Mouse (Mus musculus) liver, embryonic 15.5 days (tissue): ENCODE measurements around the gene Gm14226. TPM values are rescaled to one million over a fixed set of nuclear protein-coding genes. Genes with fewer than 3 reads are reported as not detected.
"Not testable (repeated sequence)": the region's sequence is repeated elsewhere in the genome, so short reads cannot be mapped to it uniquely, and the experiment has no call there.

Experiments
- ATAC-seq: fragments of 200-750 bp; cut with Nextera tagmentation; 2 replicates; pipeline ENCODE4 v1.8.0; 2017; ENCODE audit warnings: moderate number of reproducible peaks, mild to moderate bottlenecking, moderate library complexity; ENCODE audit not compliant: insufficient read depth
- H3K27ac ChIP-seq: fragments of 300-500 bp; sonication (generic); replicated peaks from 2 replicates; pipeline ENCODE4 v1.5.1; 2015; ENCODE audit warnings: mild to moderate bottlenecking, inconsistent platforms
- H3K27me3 ChIP-seq: fragments of 300-500 bp; sonication (generic); 2 replicates; pipeline ENCODE4 v1.6.1; 2015; ENCODE audit warnings: mild to moderate bottlenecking, inconsistent platforms
- H3K36me3 ChIP-seq: fragments of 300-500 bp; sonication (generic); replicated peaks from 2 replicates; pipeline ENCODE4 v1.6.1; 2015; ENCODE audit warnings: moderate library complexity, mild to moderate bottlenecking, inconsistent platforms
- H3K4me1 ChIP-seq: fragments of 300-500 bp; sonication (generic); replicated peaks from 2 replicates; pipeline ENCODE4 v1.6.1; 2015; ENCODE audit warnings: inconsistent platforms
- H3K4me2 ChIP-seq: fragments of 300-500 bp; sonication (generic); 2 replicates; pipeline ENCODE4 v1.6.1; 2015; ENCODE audit warnings: moderate library complexity, mild to moderate bottlenecking, inconsistent platforms
- H3K4me3 ChIP-seq: fragments of 300-500 bp; sonication (generic); replicated peaks from 2 replicates; pipeline ENCODE4 v1.5.1; 2015; ENCODE audit warnings: mild to moderate bottlenecking, inconsistent platforms
- H3K9ac ChIP-seq: fragments of 300-500 bp; sonication (generic); 2 replicates; pipeline ENCODE4 v1.6.1; 2015; ENCODE audit warnings: moderate library complexity, mild to moderate bottlenecking, inconsistent platforms
- H3K9me3 ChIP-seq: fragments of 300-500 bp; sonication (generic); replicated peaks from 2 replicates; pipeline ENCODE4 v1.6.1; 2016; ENCODE audit warnings: inconsistent platforms
- WGBS: fragments of 180-500 bp; shearing (Covaris S2); methylation state at CpG from one replicate; pipeline ENCODE4 v1.1.7; 2015; ENCODE audit warnings: mixed read lengths; ENCODE audit not compliant: insufficient replicate concordance; 5-methylcytosine and 5-hydroxymethylcytosine counted together
- polyA plus RNA-seq: library from polyadenylated mRNA; unstranded; fragments of >200 nt; fragmentation: Nextera tagmentation; extraction: Ambion mirVana; gene quantifications from 2 replicates; pipeline ENCODE4 v1.2.1, GENCODE M21; 2015

The Gm14226 gene
- polyA plus RNA-seq: 0.25 and 0.32 TPM in 2 replicates

DNA sequence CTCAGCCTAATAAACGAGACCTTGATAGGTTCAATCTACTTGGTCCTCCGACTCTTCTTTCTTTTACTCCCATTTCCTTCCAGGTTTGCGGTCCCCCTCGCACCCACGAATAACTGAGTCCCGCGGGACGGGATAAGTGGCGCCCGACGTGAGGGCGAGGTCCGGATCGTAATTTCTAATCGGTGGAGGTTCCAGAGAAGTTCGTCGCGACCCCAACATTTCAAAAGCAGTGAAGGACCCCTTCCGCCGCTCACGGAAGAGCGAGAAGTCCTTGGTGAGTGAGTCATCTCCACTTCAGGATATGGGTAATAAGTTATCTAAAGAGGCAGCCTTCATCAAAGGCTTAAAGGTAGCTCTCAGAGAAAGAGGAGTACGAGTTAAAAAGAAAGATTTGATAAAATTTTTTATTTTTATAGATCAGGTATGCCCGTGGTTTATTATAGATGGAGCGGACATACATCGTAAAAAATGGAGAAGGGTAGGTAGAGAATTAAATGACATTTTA lies at the start of gene Gm14226:
TSS of gene Gm14226 (plus strand) at position 16 of the 505 bp plus-strand sequence.
- WGBS: 1% methylated on average over 24 of the region's 26 CpGs
- peaks cover 15% of the 10 kb centered on the region for H3K4me1 ChIP-seq
- peak within 1 kb of the TSS; percentile 60 for H3K27ac ChIP-seq

DNA sequence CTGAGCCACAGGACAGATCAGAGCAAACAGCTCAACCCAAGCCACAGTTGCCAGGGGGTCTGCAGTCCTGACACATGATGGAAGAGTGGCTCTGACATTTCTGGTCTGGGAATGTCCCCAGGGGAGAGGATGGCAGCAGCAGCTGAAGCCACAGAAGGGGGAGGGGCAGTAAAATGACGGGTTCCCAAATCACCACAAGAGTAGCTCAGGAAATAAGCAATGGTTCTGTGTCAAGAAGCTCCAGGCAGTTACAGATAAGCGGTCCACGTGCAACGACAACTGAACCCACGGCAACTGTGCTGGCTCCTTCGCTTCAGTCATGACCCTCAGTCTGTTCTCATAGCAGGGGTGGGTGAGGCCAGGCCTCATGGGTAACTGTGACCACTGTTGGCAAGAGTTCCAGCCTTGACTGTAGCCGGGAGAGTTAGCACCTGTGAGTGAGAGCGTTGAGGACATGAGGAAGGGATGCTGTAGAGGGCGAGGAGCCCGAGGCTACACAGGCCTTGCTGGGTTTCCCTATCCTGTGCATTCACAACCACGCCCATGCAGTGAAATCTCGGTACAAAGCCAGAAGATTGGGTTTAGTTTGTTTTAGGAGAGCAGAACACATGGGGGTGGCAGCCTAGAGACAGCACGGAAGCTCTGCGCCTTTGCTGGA lies 48.2 kb upstream of the Gm14226 start:
- H3K4me2 ChIP-seq, H3K4me1 ChIP-seq, H3K27me3 ChIP-seq, H3K9me3 ChIP-seq, H3K9ac ChIP-seq, H3K4me3 ChIP-seq, ATAC-seq, H3K27ac ChIP-seq, H3K36me3 ChIP-seq: not testable (repeated sequence)
- 30% methylated on average over 14 of the region's 14 CpGs for WGBS

More for the DNA sequence above, at the start of gene Gm14226:
- H3K4me3 ChIP-seq: peak within 1 kb of the TSS; percentile 57
- peak within 1 kb of the TSS; percentile 86 for H3K4me2 ChIP-seq
- H3K36me3 ChIP-seq, ATAC-seq, H3K9me3 ChIP-seq: not testable (repeated sequence)
- peak within 1 kb of the TSS; percentile 40 for H3K9ac ChIP-seq
- peaks cover 36% of the 10 kb centered on the region for H3K27me3 ChIP-seq

DNA sequence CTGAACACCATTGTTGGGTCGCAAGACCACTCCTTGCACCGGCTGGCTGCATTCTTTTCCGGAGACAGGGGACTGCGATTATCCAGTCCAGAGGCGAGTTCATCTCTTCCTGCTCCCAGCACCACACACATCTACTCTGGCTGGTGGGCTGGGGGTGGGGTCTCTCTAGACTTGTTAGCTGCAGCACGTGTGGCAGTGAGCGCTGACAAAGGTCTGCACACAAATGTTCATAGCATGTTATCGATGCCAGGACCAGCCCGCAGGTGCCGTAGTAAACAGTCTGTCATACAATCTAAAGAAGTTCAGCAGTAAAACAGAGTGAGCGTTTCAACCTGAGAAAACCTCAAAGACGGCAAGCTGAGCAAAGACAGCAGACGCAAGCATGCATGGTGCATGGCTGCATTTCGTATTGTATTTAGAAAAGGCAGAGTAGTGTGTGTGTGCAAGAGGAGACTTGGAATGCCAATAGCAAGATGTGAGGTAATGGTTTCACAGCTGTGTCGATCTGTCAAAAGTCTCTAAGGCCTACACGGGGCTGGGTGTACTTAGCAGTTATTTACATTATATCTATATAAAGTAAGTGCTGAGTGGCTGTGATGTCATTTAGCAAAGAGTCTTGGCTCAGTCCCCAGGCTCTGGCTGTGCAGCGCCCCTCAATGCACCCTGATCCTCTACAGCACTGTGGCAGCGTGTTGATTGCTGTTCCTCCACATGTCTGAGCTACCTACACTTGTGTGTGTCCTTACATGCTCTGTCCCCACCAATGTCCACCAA lies 46.0 kb upstream of the Gm14226 start:
- Histone ChIP-seq H3K36me3 (no peaks in the 10 kb centered on the region), H3K9ac (no peak overlapping the region), H3K27me3 (no peaks in the 10 kb centered on the region), H3K4me2 (no peak overlapping the region), H3K9me3 (no peaks in the 10 kb centered on the region), H3K27ac (no peak overlapping the region), H3K4me1 (no peaks in the 10 kb centered on the region), H3K4me3 (no peak overlapping the region)
- ATAC-seq: no peak
- 59% methylated on average over 18 of the region's 18 CpGs for WGBS

DNA sequence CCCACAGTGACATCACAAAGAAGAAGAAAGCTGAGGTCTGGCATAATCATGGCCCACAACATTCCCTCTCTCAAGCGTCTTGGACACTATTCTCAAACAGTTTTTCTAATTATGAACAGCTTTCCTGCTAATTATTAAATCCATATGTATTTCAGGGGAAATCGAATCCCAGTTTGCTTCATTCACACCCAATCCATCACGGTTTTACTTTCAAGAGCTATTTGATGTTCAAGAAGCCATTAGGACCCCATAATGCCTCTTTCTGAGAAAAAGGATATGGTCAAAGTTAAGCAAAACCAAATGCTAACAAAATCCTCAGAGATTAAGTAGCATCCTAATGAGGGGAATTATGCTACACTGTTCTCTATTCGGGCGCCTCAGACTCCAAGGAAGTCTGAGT lies 45.1 kb upstream of the Gm14226 start:
- H3K36me3 ChIP-seq: no peaks in the 10 kb centered on the region
- ATAC-seq: no peak

DNA sequence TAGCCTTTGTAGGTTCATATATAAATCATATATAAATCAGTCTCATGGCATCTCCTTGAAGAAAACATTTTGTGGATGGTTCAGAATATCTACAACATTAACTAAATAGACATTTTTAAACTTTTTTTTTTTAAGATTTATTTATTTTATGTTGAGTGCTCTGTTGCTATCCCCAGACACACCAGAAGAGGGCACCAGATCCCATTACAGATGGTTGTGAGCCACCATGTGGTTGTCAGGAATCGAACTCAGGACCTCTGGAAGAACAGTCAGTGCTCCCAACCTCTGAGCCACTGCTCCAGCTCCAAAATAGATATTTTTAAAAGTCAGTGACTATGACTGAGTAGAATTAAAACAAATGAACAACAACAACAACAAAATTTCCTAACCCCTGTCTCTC lies 31.5 kb upstream of the Gm14226 start:
- H3K36me3 ChIP-seq: no peaks in the 10 kb centered on the region
- WGBS: 39% methylated on average over 1 of the region's 1 CpGs
- no peak overlapping the region for H3K27ac ChIP-seq
- no peak overlapping the region for H3K9ac ChIP-seq
- H3K4me1 ChIP-seq: no peaks in the 10 kb centered on the region
- H3K27me3 ChIP-seq: no peaks in the 10 kb centered on the region
- H3K4me3 ChIP-seq: no peak overlapping the region
- H3K4me2 ChIP-seq: no peak overlapping the region
- H3K9me3 ChIP-seq: no peaks in the 10 kb centered on the region
- no peak for ATAC-seq

More for the DNA sequence above, 45.1 kb upstream of the Gm14226 start:
- Histone ChIP-seq H3K27ac (no peak overlapping the region), H3K4me1 (no peaks in the 10 kb centered on the region), H3K27me3 (no peaks in the 10 kb centered on the region), H3K4me3 (no peak overlapping the region), H3K9me3 (no peaks in the 10 kb centered on the region), H3K9ac (no peak overlapping the region), H3K4me2 (no peak overlapping the region)
- 65% methylated on average over 5 of the region's 5 CpGs for WGBS

DNA sequence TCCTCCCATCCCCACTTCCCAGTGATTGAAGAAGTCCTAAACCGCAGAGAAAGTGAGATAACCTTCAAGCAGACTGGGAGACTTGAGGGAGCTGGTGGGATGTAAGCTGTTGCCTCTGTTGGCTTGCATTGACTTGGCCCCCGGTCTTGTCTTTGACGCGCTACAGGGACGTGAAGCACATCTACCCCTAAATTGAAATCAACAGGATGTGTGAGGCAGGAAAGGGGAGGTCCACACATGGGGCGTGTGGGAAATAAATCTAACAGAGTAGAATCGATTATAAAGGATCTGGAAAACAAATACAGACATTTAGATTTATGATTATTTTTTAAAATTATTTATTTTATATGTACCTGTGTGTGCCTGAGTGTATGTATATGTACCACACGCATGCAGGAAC lies 26.7 kb upstream of the Gm14226 start:
- no peak for ATAC-seq
- Histone ChIP-seq H3K4me3 (no peak overlapping the region), H3K27me3 (no peaks in the 10 kb centered on the region), H3K9me3 (no peaks in the 10 kb centered on the region), H3K4me2 (no peak overlapping the region), H3K9ac (no peak overlapping the region), H3K4me1 (no peaks in the 10 kb centered on the region), H3K36me3 (no peaks in the 10 kb centered on the region), H3K27ac (no peak overlapping the region)
- WGBS: 23% methylated on average over 8 of the region's 8 CpGs

DNA sequence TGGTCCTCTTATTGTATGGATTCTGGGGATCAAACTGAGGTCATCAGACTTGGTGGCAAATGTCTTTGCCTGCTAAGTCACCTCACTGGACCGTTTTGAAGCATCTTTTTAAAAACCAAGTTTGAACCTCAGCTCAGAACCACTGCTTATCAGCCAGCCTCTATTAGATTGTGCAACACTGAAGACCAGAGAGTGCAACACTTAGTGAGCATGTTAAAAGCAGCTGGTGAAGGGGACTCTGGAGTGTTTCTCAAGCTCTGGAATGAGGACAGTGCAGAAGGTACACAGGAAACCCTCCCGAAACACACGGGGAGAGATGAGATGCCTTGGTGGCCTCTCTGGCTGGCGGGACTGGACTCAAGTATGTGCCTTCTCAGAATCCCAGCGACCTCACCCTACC lies 26.0 kb upstream of the Gm14226 start:
- Histone ChIP-seq H3K36me3 (no peaks in the 10 kb centered on the region), H3K27ac (no peak overlapping the region), H3K9ac (no peak overlapping the region), H3K4me3 (no peak overlapping the region), H3K4me2 (no peak overlapping the region), H3K9me3 (no peaks in the 10 kb centered on the region), H3K27me3 (no peaks in the 10 kb centered on the region), H3K4me1 (no peaks in the 10 kb centered on the region)
- WGBS: 48% methylated on average over 5 of the region's 5 CpGs
- ATAC-seq: no peak

DNA sequence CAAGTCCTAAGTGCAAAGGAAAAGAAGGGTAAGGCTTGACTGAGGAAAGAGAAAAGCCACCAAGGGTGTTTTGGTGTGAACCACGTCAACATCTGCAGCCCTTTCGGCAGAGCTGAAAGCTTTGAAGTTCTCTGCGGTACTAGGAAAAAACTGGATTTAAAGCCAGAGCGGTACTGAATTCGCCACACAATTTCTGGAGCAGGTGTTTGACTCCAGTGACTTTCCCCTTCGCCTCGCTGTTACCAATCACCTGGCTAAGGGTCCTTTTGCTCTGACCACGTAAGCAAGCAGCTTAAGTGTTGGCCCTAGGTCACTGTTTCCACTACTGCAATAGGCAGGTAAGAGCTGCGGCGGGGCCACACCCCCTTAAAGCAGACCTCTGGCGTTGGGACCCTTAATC lies 12.6 kb upstream of the Gm14226 start:
- H3K4me1 ChIP-seq: no peaks in the 10 kb centered on the region
- H3K4me2 ChIP-seq: no peak overlapping the region
- 79% methylated on average over 11 of the region's 11 CpGs for WGBS
- ATAC-seq: no peak
- no peaks in the 10 kb centered on the region for H3K36me3 ChIP-seq
- H3K27ac ChIP-seq: no peak overlapping the region
- no peak overlapping the region for H3K9ac ChIP-seq
- H3K4me3 ChIP-seq: no peak overlapping the region
- H3K27me3 ChIP-seq: no peaks in the 10 kb centered on the region
- no peaks in the 10 kb centered on the region for H3K9me3 ChIP-seq

DNA sequence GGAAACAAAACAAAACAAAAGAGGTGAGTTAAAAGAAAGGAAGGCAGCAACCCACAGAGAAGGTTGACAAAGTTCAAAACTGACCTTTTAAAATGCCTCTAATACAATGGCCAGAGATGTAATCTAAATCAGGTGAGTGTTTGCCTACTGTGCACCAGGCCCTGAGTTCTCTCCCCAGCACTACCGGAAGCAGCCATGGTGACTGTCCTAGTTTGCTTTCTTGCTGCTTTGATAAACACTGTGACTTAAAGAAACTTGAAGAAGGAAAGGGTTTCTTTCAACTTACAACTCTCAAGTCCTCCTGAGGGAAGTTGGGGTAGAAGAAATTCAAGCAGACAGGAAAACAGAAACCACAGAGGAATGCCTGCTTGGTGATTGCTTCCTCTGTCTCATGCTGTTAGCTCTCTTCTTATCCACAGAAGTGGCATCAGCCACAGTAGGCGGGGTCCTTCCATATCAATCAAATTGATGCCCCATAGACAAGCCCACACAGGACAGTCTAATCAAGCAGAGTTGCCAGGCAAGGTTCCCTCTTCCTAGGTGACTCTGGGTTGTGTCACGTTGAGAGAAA lies 6.9 kb upstream of the Gm14226 start:
- Histone ChIP-seq H3K36me3 (no peaks in the 10 kb centered on the region), H3K4me3 (no peak overlapping the region), H3K4me1 (no peaks in the 10 kb centered on the region), H3K27me3 (peaks cover 12% of the 10 kb centered on the region), H3K9me3 (no peaks in the 10 kb centered on the region), H3K9ac (no peak overlapping the region), H3K27ac (no peak overlapping the region), H3K4me2 (no peak overlapping the region)
- ATAC-seq: no peak
- WGBS: 5% methylated on average over 3 of the region's 3 CpGs

DNA sequence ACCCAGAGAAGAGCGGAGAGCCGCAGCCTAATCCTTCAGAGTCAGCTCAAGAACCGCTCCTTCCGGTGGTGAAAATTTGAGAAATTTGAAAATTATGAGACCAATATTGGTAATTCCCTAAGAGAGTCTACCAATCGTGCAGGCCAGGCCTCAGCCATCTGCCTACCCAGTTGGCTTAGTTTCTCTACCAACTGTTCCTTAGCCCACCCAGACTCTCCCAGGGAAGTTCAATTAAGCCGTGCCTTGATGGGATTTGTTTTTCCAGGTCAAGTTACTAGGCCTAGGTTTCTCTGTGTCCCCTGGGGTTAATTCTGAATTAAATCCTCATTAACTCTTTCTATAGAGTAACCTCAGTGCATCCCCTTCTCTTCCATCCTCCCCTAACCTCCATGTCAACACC lies 5.1 kb upstream of the Gm14226 start:
- WGBS: 76% methylated on average over 6 of the region's 6 CpGs
- Histone ChIP-seq H3K9me3 (no peaks in the 10 kb centered on the region), H3K27ac (no peak overlapping the region), H3K4me2 (no peak overlapping the region), H3K4me1 (no peaks in the 10 kb centered on the region), H3K36me3 (no peaks in the 10 kb centered on the region), H3K27me3 (peaks cover 12% of the 10 kb centered on the region), H3K9ac (no peak overlapping the region), H3K4me3 (no peak overlapping the region)
- no peak for ATAC-seq

DNA sequence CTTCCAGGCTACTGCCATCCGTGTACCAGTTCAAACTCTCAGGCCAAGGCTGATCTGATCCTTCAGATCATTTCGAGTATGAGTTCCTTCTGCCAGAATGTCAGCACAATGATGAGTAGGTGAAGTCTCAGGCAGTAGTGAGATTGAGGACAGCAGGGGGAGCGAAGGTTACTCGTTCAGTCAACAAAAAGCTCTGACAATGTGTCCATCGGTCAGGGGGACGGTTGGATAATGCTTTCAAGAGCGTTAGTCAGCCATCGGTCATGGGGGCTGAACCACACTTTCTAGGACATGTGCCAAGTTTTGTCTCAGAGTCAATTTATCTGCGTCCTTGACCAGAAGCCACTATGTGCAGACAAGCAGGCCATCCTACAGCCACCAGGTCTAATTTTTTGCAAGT lies 1.3 kb upstream of the Gm14226 start:
- peaks cover 15% of the 10 kb centered on the region for H3K4me1 ChIP-seq
- ATAC-seq: not testable (repeated sequence)

More for the DNA sequence above, 1.3 kb upstream of the Gm14226 start:
- H3K27me3 ChIP-seq: peaks cover 38% of the 10 kb centered on the region
- WGBS: 29% methylated on average over 7 of the region's 9 CpGs
- H3K4me3 ChIP-seq, H3K27ac ChIP-seq, H3K36me3 ChIP-seq, H3K9me3 ChIP-seq, H3K9ac ChIP-seq, H3K4me2 ChIP-seq: not testable (repeated sequence)
